Mouse (Mus musculus) cerebellum, adult (tissue): ENCODE measurements around the gene Mmp28.

Experiments used
- ATAC-seq: cut with Nextera tagmentation; 2 replicates; pipeline ENCODE4 v1.9.2; 2017; ENCODE audit warnings: mild to moderate bottlenecking, moderate library complexity, mixed read lengths; ENCODE audit not compliant: insufficient number of reproducible peaks, low FRiP score, low TSS enrichment

Gene Mmp28

GRCm38 (mm10) chr11:83409792-83410291, 53.0 kb downstream of the Mmp28 start:
- no peak for ATAC-seq

GRCm38 (mm10) chr11:83409087-83409754, 53.6 kb downstream of the Mmp28 start, which contains the start of gene Rasl10b:
Gene Rasl10b (plus strand): TSS chr11:83409137.
- peak; percentile 41 for ATAC-seq

GRCm38 (mm10) chr11:83408242-83408641, 54.6 kb downstream of the Mmp28 start:
- no peak for ATAC-seq

- no peak for ATAC-seq
Measured at GRCm38 (mm10) chr11:83406391-83406790, 56.5 kb downstream of the Mmp28 start.

GRCm38 (mm10) chr11:83403787-83404186, 59.1 kb downstream of the Mmp28 start:
- no peak for ATAC-seq

GRCm38 (mm10) chr11:83398724-83399123, 64.1 kb downstream of the Mmp28 start:
- no peak for ATAC-seq

- no peak for ATAC-seq
Measured at GRCm38 (mm10) chr11:83397626-83398025, 65.2 kb downstream of the Mmp28 start.

- no peak for ATAC-seq
Measured at GRCm38 (mm10) chr11:83394802-83395439, 68.0 kb downstream of the Mmp28 start.

- 0 out of 2 replicates have a peak, but pooled peaks have one; percentile 40 for ATAC-seq
Measured at GRCm38 (mm10) chr11:83393062-83393461, 69.8 kb downstream of the Mmp28 start.
